Mouse (Mus musculus) thymus, postnatal 14 days (tissue): ENCODE results near the gene Rbm20.

Source experiments
- DNase-seq: peaks from one replicate; pipeline ENCODE4 v3.0.0; 2021

The Rbm20 gene

GRCm38 (mm10) chr19:53821241-53822120 is 144.4 kb downstream of the Rbm20 start:
- no peak for DNase-seq

DNA sequence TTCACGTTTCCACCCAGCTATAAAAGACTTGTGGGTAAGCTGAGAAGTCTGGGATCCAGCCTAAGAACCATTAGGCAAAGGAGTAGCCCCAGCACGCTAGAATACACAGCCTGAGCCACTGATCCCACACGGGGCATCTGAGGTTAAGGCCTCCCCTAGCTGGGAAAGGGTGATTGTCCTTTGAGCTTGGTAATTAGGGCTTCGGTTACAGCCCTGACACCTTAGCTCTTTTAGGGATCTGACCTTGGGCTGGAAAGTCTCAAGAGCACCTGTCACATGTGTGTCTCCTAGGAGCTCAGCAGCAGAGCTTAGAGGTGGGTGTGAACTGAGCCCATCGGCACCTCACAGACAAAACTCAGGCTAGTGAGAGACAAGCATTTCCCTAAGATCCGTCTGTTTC is 146.7 kb downstream of the Rbm20 start:
- DNase-seq, result no peak

GRCm38 (mm10) chr19:53824872-53825680 is 148.0 kb downstream of the Rbm20 start:
- peak; percentile 42 for DNase-seq

DNA sequence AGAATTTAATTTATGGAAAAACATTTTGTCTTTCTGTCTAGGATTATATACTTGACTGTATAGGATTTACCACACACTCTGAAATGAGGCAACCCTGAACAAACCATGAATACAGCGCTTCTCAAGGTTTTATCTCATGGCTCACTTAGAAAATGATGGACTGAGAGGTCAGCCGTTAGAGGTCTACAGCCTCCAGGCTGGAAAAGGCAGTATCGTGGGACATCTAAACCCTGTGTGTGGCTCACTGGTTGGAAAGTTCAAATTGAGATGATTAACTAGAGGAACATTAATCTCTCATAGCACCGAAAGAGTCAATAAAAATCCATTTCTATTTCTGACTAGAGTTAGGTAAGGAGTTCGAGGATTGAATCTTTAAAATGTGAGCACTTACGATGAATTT is 152.9 kb downstream of the Rbm20 start:
- no peak for DNase-seq

DNA sequence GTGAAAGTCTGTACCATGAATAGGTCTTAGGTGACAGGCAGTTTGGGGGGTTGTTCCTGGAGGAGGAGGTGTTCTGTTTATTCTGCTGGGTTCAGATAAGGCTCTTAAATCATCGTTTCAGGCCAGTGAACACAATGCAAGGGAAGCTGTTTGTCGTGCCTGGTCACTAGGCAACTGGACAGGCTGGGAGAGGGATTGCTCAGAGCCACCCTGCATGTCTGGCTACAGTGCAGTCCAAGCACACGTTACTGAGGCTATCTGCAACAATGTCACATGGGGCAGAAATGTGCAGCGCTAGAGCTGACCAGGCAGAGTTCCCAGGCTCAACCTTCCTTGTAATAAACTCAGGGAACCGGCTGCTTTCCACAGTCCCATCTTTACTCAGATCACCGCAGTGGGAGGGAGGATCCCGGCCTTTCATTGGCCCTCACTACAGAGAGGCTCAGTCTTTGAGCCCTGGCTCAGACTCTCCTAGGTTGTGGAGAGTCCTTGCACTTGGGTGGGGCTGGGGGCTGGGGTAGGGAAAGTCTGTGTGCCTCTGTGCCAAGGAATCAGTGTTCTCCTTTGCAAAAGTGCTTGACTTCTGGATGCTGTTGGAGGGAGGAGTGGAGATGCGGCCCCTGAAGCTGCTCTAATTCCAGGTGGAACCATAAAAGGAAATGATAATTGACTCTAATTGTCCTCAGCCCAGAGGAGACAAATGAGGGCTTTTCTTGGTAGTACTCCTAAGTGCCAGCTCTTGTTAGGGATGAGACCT is 153.5 kb downstream of the Rbm20 start:
- no peak for DNase-seq

DNA sequence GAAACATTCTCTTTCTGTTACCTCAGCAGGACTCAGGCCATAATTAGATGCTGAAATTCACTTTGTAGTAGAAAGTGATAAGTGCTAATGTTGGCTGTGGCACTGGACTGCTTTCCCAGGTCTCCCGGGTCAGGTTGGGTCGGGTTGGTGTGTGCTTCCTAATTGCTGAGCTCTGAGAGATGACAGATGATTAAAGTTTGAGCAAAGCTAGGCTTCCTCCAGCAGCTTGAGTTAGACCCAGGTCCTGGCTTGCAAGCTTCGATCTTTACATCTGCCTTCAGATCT is 154.0 kb downstream of the Rbm20 start:
- DNase-seq, result no peak

DNA sequence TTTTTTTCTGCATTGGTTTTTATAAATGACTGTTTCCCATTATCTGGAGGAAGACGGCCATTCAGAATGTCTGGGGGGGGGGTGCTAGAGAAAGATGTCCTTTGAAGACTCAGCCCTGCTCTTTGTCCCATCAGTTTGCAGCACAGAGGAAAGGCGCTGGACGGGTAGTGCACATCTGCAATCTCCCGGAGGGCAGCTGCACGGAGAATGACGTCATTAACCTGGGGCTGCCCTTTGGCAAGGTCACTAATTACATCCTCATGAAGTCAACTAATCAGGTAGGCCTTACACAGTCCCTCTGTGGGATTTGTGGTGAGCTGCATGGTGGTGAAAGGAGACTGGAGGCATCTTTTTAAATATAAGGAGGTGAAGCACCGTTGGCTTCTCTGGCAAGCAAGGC is 155.4 kb downstream of the Rbm20 start:
- DNase-seq, result no peak

GRCm38 (mm10) chr19:53833745-53834369 is 156.8 kb downstream of the Rbm20 start:
- DNase-seq, result no peak

DNA sequence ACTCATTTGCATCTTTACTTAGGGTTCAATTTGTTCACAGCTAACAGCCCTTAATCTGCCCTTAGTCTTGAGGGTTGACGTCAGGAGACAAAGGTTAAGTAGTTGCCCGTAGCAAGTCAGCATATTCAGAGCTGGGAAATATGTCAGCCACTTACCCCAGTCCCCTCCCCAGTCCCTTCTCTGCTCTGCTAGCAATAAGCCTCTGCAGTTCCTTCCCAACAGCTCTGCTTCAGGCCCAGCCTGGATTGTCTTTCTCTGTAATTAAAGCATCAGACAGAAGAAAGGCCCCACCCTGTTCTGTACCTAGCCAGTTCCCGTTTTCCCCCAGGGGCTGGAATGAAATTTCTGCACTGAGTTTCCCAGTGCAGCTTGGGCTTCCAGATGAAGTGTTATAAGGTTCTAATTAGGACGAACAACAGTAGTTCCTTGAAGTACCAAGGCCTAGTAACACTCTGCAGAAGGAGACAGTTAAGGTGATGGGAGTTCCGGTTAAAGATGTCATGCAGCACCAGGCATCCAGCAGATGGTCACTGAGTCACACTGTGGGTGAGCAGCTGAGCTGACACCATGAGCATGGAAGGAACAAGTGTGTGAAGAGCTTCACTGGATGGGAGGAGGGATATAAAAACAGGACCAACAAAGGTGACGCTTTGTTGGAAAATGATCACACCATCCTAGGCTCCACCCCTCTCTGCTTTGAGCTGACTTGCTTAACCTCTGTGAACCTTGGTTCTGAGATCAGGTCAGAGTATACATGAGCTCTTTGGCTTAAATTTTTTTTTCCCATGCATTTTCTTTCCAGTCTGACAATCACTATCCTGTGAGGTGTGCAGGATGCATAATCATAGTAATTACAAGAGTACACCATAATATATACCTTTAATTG is 159.7 kb downstream of the Rbm20 start:
- DNase-seq, result no peak

DNA sequence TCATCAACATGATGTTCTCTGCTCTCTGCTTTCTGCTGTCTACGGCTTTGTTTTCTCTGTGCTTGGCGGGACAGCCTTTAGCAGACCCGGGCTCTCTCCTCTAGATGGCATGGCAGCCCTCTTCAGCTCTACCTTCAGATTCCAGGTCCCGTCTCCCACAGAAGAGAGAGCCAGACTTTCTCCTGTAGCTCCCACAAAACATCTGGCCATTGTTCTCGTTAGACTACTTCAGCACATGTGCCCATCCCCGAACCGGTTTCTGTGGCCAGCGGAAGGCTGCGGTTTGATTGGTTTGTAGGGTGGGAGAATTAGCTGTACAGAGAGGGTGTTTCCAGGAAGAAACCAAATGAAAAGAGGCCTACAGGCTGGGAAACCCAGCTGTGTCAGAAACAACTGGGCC is 161.7 kb downstream of the Rbm20 start:
- DNase-seq, result peak; percentile 41

- no peak for DNase-seq
These were observed 162.7 kb downstream of the Rbm20 start for GRCm38 (mm10) chr19:53839837-53840236.

DNA sequence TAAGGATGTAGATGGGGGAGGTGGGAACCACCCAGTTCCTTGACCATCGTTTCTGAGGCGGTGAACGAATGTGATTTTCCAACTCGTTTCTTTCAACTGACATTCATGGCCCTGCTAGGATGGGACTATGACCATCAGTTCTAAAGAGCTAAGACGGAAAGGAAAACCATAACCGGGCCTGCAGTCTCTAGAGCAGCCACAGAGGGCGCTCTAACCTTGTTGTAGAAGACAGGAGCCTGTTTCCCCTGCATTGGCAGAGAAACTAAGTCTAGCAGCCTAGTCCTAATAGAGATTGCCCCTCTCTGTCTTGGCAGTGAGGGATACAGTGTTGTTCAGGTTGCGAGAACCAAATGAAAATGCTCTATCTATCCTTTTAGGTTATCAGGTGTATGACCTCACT is 164.8 kb downstream of the Rbm20 start:
- DNase-seq, result peak; percentile 85

DNA sequence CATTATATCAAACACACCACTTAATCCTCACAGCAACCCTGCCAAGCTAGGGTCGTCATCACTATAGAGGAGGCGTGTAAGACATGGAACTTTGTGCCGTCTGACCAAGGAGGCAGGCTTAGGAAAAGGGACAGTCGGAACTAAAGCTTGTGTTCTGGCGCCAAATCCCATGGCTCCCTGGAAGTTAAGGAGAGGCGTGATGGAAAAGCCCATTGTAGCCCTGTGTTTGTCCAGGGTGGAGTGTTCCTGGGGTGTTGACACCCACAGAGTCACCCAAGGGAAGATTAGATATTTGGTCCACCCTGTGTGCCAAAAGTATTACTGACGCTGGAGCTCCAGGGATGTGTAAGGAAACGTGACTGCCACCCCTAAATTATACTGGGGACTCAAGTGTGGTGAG is 166.9 kb downstream of the Rbm20 start:
- no peak for DNase-seq

GRCm38 (mm10) chr19:53848272-53848995 is 171.3 kb downstream of the Rbm20 start:
- no peak for DNase-seq

GRCm38 (mm10) chr19:53850166-53850922 is 173.2 kb downstream of the Rbm20 start:
- DNase-seq, result no peak

GRCm38 (mm10) chr19:53851352-53851751 is 174.2 kb downstream of the Rbm20 start:
- DNase-seq, result no peak

GRCm38 (mm10) chr19:53851826-53852698 is 175.0 kb downstream of the Rbm20 start:
- DNase-seq, result no peak

- no peak for DNase-seq
These were observed 175.8 kb downstream of the Rbm20 start for GRCm38 (mm10) chr19:53852699-53853451.

GRCm38 (mm10) chr19:53854978-53855377 is 177.9 kb downstream of the Rbm20 start:
- no peak for DNase-seq
